In genomic region chr15:24827259-24827658, GRCm38 (mm10) we compare ENCODE assay signal across 32 mouse cellular contexts.
"Had no signal": no experiment of that assay in that cellular context is flagged by ENCODE, and none has a peak within 500 bp of the region (broad histone marks: within the 10 kb centered on the region; RNA-seq: fewer than 3 reads in every experiment).

No protein-coding gene starts in this region.

- H3K9ac ChIP-seq: limb, embryonic 12.5 days; limb, embryonic 13.5 days; limb, embryonic 15.5 days; liver, embryonic 12.5 days; liver, embryonic 13.5 days; liver, embryonic 14.5 days; liver, embryonic 15.5 days; liver, postnatal 0 days; lung, embryonic 14.5 days; lung, embryonic 15.5 days; midbrain, embryonic 12.5 days; midbrain, embryonic 13.5 days; midbrain, embryonic 15.5 days had no signal

- H3K36me3 ChIP-seq: limb, embryonic 10.5 days; limb, embryonic 12.5 days; limb, embryonic 13.5 days; limb, embryonic 15.5 days; liver, embryonic 12.5 days; liver, embryonic 13.5 days; liver, embryonic 15.5 days; lung, embryonic 15.5 days; midbrain, embryonic 10.5 days; midbrain, embryonic 12.5 days; midbrain, embryonic 13.5 days; midbrain, embryonic 15.5 days had no signal

- H3K4me1 ChIP-seq: limb, embryonic 10.5 days; limb, embryonic 12.5 days; limb, embryonic 13.5 days; limb, embryonic 15.5 days; liver, embryonic 12.5 days; liver, embryonic 13.5 days; liver, embryonic 15.5 days; lung, embryonic 15.5 days; megakaryocyte, embryonic 14.5 days; midbrain, embryonic 10.5 days; midbrain, embryonic 12.5 days; midbrain, embryonic 13.5 days; midbrain, embryonic 15.5 days had no signal

- DNase-seq: layer of hippocampus, postnatal 36 days; left cerebral cortex, postnatal 4 days; liver; liver, embryonic 13.5 days; liver, postnatal 0 days; lung, adult 18-20 months; lung, adult 2 months; lung, embryonic 14.5 days; lung, postnatal 10 days; lung, postnatal 14 days; lung, postnatal 36 days; lung, postnatal 4 days; midbrain, embryonic 14.5 days had no signal

- H3K27ac ChIP-seq: left cerebral cortex, adult 2 months; limb, embryonic 10.5 days; limb, embryonic 12.5 days; limb, embryonic 13.5 days; limb, embryonic 15.5 days; liver, embryonic 12.5 days; liver, embryonic 13.5 days; liver, embryonic 14.5 days; liver, embryonic 15.5 days; lung, embryonic 15.5 days; macrophage; midbrain, embryonic 10.5 days; midbrain, embryonic 12.5 days; midbrain, embryonic 13.5 days; midbrain, embryonic 15.5 days had no signal

- H3K27me3 ChIP-seq: limb, embryonic 12.5 days; limb, embryonic 13.5 days; limb, embryonic 15.5 days; liver, embryonic 12.5 days; liver, embryonic 13.5 days; liver, embryonic 15.5 days; lung, embryonic 15.5 days; megakaryocyte, embryonic 14.5 days; midbrain, embryonic 12.5 days; midbrain, embryonic 13.5 days; midbrain, embryonic 15.5 days had no signal

- H3K9me3 ChIP-seq: limb, embryonic 10.5 days; limb, embryonic 12.5 days; limb, embryonic 13.5 days; limb, embryonic 15.5 days; liver, embryonic 12.5 days; liver, embryonic 13.5 days; liver, embryonic 15.5 days; lung, embryonic 15.5 days; midbrain, embryonic 10.5 days; midbrain, embryonic 12.5 days; midbrain, embryonic 13.5 days; midbrain, embryonic 15.5 days had no signal

- ATAC-seq: liver, embryonic 12.5 days; liver, postnatal 0 days; lung, postnatal 0 days; midbrain, embryonic 13.5 days; midbrain, embryonic 15.5 days; midbrain, embryonic 16.5 days had no signal

- H3K4me2 ChIP-seq: limb, embryonic 12.5 days; limb, embryonic 13.5 days; limb, embryonic 15.5 days; liver, embryonic 11.5 days; liver, embryonic 12.5 days; liver, embryonic 13.5 days; liver, embryonic 15.5 days; lung, embryonic 14.5 days; lung, embryonic 15.5 days; midbrain, embryonic 11.5 days; midbrain, embryonic 12.5 days; midbrain, embryonic 13.5 days; midbrain, embryonic 15.5 days had no signal

- H3K4me3 ChIP-seq: left cerebral cortex, adult 2 months; limb, embryonic 10.5 days; limb, embryonic 12.5 days; limb, embryonic 13.5 days; limb, embryonic 15.5 days; liver, embryonic 12.5 days; liver, embryonic 13.5 days; liver, embryonic 15.5 days; lung, embryonic 15.5 days; megakaryocyte, embryonic 14.5 days; midbrain, embryonic 10.5 days; midbrain, embryonic 12.5 days; midbrain, embryonic 13.5 days; midbrain, embryonic 15.5 days had no signal
